Mouse (Mus musculus) stomach, postnatal 0 days (tissue): ENCODE data around the gene Cox10.

Source experiments
- CTCF ChIP-seq: IDR thresholded peaks from 2 replicates; pipeline ENCODE4 v1.5.1; 2016; ENCODE audit warnings: antibody characterized with exemption, low read depth, mild to moderate bottlenecking, moderate library complexity
- EP300 ChIP-seq: optimal IDR thresholded peaks from 2 replicates; pipeline ENCODE3; 2016; ENCODE audit warnings: antibody characterized with exemption

DNA sequence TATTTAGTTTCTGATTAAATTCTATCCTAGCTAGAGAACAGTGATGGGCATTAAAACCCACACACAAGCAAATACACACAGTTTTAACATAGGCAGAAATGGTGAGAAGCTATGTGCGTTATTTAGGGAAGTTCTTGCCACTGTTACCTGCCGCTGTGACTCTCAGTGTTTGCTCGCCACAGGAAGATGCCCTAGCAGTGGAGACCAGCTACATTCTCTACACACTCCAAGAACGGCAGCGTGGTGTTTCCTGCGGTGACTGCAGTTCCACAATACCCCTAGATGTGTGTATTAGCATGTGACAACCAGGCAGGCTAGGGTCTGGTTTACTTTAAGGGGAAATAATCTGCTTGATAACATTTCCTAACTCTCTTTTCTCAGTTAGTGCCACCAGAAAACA, 64.0 kb downstream of the Cox10 start:
- no peak for TF ChIP-seq CTCF
- no peak for TF ChIP-seq EP300
